Mouse (Mus musculus): Measurements from ENCODE around the gene Tlx1.

GRCm38 (mm10) chr19:45196967-45197366 is 46.5 kb downstream of the Tlx1 start:
- TF ChIP-seq CTCF (IDR thresholded peaks at IDR 0.05; ENCODE audit: control insufficient read depth, insufficient read depth, low read length) = no peak
- no peak for TF ChIP-seq POLR2A (IDR thresholded peaks at IDR 0.05; ENCODE audit: borderline replicate concordance, control insufficient read depth, low read depth, low read length)
